Mouse (Mus musculus) brain, embryonic 14.5 days (tissue): ENCODE measurements at regions not wholly inside any gene's neighbourhood (a gene's known extent, or its start where the extent isn't known, plus 50 kb on each side); places are given as distances from the start of the nearest gene placed in this dataset.
A peak's percentile ranks its signal among the peaks of the same experiment; 100 is the strongest.

Source experiments
- DNase-seq: peaks from one replicate; pipeline ENCODE4 v3.0.0-alpha.2; 2011; ENCODE audit warnings: low read depth
- CTCF ChIP-seq: fragments of 200-500 bp; IDR thresholded peaks from 2 replicates; pipeline ENCODE4 v1.5.1; 2012; ENCODE audit warnings: inconsistent platforms, mild to moderate bottlenecking, moderate library complexity, borderline replicate concordance; ENCODE audit not compliant: insufficient read depth, insufficient read length; ENCODE audit errors: extremely low read depth
- POLR2A ChIP-seq: fragments of 200-500 bp; IDR thresholded peaks from 2 replicates; pipeline ENCODE4 v1.6.1; 2012; ENCODE audit warnings: mild to moderate bottlenecking, inconsistent platforms, borderline replicate concordance; ENCODE audit not compliant: poor library complexity, insufficient read depth, insufficient read length, severe bottlenecking; ENCODE audit errors: extremely low read depth

DNA sequence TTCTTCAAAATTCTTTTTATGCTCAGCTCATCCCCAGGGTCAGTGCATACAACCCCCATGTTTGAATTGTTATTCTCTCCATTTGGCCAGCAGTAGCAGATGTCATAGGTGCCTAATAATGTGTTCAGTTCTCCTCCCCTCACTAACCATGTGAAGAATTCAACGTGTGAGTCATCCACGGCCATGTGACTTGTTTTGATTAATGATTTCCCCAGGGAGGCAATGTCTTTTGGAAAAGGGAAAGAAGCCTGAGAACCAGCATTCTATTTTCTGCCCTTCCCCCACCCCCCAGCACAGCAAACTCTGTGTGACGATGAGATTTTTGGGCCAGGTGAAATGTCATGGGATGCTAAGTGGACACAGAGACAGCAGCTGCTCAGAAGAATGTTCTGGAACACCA is 459.5 kb upstream of the Nr2f2 start:
- no peak for TF ChIP-seq POLR2A
- no peak for TF ChIP-seq CTCF
- DNase-seq = no peak

DNA sequence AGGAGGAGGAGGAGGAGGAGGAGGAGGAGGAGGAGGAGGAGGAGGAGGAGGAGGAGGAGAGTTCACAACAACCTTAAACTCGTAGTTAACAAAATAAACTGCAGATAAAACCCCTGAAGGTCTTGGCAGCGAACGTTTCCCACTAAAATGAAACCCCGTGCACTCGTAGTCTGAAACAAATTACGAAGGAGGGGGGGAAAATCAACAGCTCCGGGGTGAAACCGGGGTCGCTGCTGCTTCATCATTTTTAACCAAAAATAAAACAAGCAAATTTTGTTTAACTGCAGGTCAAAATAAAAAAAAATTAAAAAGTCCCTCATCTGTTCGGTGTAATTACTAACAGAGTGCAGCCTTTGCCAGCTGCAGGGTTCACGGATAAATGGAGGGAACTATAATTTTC is 456.5 kb upstream of the Nr2f2 start:
- no peak for DNase-seq
- TF ChIP-seq CTCF = no peak

DNA sequence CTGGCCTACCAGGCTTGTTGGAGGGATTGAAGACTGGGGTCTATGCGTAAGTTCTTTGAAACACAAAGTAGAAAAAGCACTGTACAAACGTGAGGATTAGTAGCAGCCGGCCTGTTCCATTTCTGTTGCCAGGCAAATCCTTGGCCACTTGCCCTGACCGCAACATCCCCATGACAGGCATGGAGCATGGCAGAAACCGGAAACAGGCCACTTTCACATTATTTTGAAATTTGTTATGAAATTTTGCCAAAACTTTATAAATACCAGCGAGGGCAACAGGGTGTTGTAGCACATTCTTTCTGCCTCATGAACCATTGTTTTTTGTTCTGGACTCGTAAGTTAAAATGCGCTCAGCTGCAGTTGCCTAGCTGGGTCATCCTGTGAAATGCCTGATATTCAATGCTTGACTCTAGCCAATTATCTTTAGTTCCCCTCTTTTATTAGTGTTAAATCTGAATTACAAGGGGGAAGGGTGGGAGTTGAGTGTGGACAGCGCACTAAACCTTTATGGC is 455.8 kb upstream of the Nr2f2 start:
- peak; percentile 87 for DNase-seq
- TF ChIP-seq CTCF (no peak), POLR2A (no peak)

DNA sequence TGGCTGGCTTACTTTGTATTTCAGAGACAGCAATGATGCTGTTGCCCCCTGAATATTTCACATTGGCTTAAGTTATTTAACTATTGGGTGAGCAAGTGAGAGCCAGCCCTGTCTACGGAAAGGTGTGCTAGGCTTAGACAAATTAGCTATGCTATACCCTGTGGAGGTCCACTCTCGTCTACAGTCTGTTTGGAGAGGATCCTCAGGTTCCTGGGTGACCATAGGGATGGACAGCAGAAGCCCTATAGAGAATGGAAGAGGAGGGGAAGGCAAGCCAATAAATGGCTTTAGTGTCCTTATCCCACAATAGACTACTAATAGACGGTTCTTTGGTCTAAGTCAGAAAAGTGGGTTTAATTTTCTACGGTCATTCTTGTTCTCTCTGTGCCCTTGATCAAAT is 455.3 kb upstream of the Nr2f2 start:
- no peak for TF ChIP-seq CTCF
- TF ChIP-seq POLR2A = no peak

DNA sequence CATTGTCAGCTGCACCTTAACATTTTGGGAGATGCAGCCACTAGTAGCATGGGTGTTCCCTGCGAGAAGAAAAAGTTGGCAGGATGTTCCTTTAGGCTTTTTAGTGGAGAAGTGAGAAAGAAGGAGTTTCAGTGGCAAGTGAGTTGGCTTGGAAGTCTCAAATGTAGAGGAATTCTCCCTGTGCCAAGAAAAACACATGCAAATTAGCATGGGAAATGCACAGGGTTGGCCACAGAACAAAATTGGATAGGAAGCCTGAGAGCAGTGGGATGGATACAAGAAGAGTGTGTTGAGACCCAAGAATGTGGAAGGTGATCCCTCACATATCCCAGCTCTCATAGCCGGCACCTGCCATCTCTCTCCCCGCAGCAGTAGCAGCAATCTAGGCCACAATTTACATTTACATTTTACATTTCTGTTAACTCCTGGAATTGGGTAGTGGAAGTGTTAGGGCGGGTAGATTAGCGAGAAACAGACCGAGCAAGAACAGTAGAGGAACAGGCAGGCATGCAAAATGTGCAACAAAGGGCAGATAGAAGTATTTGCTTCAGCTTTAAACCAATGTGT is 450.9 kb upstream of the Nr2f2 start:
- TF ChIP-seq CTCF (no peak), POLR2A (no peak)
- peak; percentile 84 for DNase-seq

More for the DNA sequence above, 455.3 kb upstream of the Nr2f2 start:
- DNase-seq = no peak

DNA sequence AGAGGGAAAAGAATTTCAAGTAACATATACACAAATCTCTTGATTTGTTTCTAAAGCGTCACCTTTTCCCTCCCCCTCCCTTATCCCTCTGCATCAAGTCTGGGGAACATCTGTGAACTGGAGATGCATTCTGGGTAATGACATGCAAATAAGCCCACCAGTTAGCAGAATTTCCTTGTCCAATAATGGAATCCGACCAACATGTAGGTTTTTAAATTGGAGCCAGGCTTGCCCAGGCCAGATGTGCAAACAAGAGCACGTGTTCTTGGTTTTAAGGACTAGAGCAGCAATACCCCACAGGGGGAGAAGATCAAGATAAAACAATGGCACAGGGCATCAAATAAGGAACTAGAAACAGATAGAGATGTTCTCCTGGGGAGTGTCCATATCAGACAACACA is 447.9 kb upstream of the Nr2f2 start:
- TF ChIP-seq CTCF = no peak
- TF ChIP-seq POLR2A = no peak
- peak; percentile 39 for DNase-seq

DNA sequence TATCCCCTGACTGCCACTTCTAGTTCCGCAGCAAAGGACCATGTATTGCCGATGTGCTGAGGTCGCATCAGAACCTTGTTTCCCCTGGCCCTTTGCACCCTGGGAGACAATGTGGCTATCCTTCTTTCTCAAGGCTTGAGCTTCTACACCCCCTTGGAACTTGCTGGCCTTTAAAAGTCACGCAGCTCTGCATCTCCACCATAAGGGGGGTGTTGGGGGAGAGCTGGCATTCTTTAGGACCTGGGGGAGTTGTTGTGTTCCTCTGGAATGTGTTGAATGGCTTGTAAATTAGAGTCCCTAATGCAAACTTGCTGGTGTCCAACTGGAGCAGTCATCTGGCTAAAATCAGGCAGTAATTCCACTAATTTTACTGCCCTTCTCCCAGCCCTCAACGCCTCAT is 446.6 kb upstream of the Nr2f2 start:
- TF ChIP-seq POLR2A (no peak), CTCF (no peak)
- no peak for DNase-seq

DNA sequence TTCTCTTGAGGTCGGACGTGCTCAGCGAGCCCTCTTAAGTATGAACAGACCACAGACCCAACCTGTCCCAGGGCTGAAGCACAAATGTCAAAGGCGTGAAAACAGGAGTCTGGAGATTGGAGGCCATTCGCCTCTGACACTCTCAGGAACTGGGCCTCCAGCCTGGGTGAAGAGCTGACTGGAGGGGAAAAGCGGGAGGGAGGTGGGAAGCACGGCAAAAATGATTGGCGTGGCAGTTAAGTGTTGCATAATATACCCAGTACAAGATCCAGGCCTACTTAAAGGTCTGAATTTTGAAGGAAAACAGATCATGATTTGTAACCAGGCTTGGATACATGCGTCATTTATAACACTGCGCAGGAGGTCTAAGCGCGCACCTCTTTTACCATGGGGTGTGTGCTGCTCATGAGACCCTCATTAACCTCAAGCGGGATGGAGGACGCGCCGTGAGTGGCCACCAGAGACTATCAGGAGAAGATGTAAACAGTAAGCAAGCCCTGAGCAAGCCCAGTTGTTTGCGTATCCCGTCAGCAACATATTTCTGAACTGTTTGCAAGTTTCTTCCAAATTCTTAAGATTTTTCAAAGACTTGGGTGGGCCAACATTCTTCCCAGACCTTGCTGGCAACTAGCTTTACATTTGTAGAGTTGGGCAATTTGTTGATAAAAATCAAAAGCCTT is 444.0 kb upstream of the Nr2f2 start:
- TF ChIP-seq CTCF = no peak
- TF ChIP-seq POLR2A = no peak
- DNase-seq = no peak

DNA sequence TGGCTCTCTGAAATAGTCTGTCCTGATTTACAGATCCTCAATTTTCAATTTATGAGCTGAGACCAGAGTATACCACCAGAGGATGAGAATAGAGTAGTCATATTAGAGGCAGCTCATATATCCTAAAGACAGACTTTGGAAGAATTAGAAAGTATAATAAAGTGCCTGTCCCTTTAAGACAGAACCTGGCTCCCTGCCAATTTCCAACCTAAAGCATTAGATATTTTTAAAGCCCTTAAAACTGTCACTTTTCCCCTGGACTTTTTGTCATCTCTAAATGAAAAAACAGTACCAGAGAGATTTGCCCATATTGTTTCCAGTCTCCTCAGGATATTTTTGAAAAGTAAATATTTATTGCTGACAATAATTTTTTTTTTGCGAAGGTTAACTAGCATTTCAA is 437.7 kb upstream of the Nr2f2 start:
- TF ChIP-seq CTCF (no peak), POLR2A (no peak)
- DNase-seq = peak; percentile 47

DNA sequence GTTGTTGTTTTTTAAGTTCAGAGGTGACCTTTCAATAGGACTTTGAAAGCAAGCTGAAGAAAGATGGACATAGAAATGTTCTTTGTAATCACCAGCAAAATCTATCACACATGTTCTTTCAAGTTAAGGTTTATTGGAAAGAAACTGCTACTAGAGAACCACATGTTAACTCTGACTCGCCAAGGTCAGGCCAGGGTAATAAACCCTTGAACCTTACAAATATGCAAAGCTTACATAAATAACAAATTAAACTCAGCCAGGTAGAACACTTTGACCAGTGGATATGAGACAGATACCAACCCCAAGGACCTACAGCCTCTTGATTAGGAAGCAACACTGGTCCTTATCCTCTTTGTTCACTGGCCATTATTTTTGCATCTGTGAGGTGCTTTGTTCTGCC is 433.4 kb upstream of the Nr2f2 start:
- TF ChIP-seq POLR2A (no peak), CTCF (no peak)
- no peak for DNase-seq

DNA sequence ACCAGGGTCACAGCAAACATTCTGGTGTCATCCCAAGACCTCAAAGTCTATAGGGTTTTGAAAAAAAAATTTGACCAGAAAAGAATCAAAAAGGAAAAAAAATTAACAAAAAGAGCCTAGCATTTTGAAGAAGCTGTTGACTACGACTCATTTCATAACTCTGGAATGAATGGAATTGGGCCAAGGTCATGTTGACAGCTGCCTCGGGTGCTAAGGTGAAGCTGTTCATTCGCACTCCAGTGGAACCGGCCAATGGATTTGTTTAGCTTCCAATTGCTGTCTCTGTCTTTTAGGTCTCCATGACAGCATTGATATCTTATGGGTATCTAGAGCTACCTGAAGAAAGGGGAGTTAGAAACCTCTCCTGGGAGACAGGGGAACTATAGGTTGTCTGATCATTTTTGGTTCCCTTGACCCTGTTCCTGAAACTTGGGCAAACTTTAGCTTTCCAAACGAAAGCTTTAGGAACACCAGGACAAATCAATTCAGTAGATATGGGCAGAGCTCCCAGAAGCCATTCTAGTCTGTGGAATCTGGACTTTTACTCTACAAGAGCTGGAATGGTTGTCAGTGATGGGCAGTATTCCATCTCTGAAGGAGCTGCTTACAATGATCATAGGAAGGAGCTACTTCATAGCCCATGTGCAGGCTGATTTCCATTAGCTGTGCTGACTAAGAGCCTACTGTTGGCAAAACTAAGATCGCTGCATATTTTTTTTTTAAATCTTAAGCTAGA is 432.7 kb upstream of the Nr2f2 start:
- TF ChIP-seq CTCF (no peak), POLR2A (no peak)
- no peak for DNase-seq

DNA sequence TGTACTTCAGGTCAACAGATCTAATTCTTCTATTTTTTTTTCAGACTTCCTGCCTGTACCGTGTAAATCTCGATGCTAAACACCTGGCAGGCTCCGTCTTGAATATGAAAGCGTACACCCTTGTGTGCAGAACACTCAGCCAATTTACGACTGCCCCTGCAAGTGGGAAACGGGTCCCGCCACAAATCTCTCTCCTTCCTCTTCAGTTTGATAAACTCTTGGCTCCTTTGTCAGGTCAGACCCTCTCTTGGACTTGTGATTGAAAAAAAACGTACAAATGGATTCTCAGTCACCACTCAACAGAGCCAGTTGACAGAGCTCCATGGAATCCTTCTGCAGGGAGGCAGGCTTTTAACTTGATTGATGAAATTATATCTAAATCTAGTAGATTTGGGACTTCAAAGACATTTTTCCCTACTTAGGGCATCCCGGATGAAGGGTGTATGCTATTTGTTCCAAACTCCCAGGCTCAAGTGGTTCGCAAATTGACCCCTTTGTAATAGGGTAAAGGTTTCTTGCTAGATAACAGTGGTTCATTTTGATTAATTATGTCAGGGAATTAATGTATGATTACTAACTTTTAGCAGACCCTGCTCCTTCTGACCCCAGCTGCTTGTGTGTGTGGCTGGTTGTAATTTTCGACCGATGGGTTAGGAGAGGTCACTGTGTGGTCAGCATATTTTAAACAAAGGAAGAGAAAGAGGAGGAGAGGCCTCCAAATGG is 429.7 kb upstream of the Nr2f2 start:
- no peak for TF ChIP-seq CTCF
- no peak for TF ChIP-seq POLR2A
- no peak for DNase-seq
